25 mouse cellular contexts compared by ENCODE assay signal in genomic region chrX:8884336-8884735, GRCm38 (mm10). TPM values are rescaled to one million over a fixed set of nuclear protein-coding genes. Genes with fewer than 3 reads are reported as not detected.
"Had no signal": no experiment of that assay in that cellular context is flagged by ENCODE, and none has a peak within 500 bp of the region (broad histone marks: within the 10 kb centered on the region; RNA-seq: fewer than 3 reads in every experiment).

No protein-coding gene starts in this region.

- DNase-seq: retina, postnatal 1 day; right cerebral cortex, adult 18-20 months; right cerebral cortex, postnatal 14 days; right cerebral cortex, postnatal 25 days; right cerebral cortex, postnatal 4 days; spleen, adult 18-20 months; thymus, adult 18-20 months; thymus, adult 2 months; thymus, postnatal 14 days; thymus, postnatal 25 days; thymus, postnatal 36 days; thymus, postnatal 4 days had no signal

RNA-seq across cellular contexts. Expression of gene B630019K06Rik, which starts 7.8 kb away (rescaled TPM):
- total RNA-seq: neutrophil, adult 5-6 weeks had no signal

RNA-seq across cellular contexts. Expression of gene Gm5751, which starts 10.3 kb away (rescaled TPM):
- total RNA-seq: neutrophil, adult 5-6 weeks had no signal
- polyA plus RNA-seq: neural tube, embryonic 13.5 days; neural tube, embryonic 14.5 days; neural tube, embryonic 15.5 days; small intestine, adult 2 months; spleen, adult 2 months; stomach, embryonic 14.5 days; stomach, embryonic 15.5 days; stomach, embryonic 16.5 days; stomach, postnatal 0 days; thymus, adult 2 months; thymus, postnatal 0 days; urinary bladder, adult 2 months had no signal

RNA-seq across cellular contexts. Expression of gene Gm6592, which starts 40.5 kb away (rescaled TPM):
- total RNA-seq: neutrophil, adult 5-6 weeks had no signal
- polyA plus RNA-seq: neural tube, embryonic 13.5 days; neural tube, embryonic 14.5 days; neural tube, embryonic 15.5 days; small intestine, adult 2 months; spleen, adult 2 months; stomach, embryonic 14.5 days; stomach, embryonic 15.5 days; stomach, embryonic 16.5 days; stomach, postnatal 0 days; testis, adult 2 months; thymus, adult 2 months; thymus, postnatal 0 days; urinary bladder, adult 2 months had no signal
